Mouse (Mus musculus) embryonic fibroblast, embryonic 13.5 days (primary cell): Measurements from ENCODE around the gene Nagpa.

Source experiments
- CTCF ChIP-seq: IDR thresholded peaks from 2 replicates; pipeline ENCODE4 v1.5.1; 2011; ENCODE audit warnings: mild to moderate bottlenecking, control low read depth, low read length, moderate library complexity, borderline replicate concordance; ENCODE audit not compliant: insufficient read depth
- POLR2A ChIP-seq: IDR thresholded peaks from 2 replicates; pipeline ENCODE4 v1.6.1; 2011; ENCODE audit warnings: low read depth, mild to moderate bottlenecking, control low read depth, low read length, moderate library complexity

GRCm38 (mm10) chr16:5155014-5155413 is 48.8 kb downstream of the Nagpa start:
- TF ChIP-seq POLR2A = no peak
- no peak for TF ChIP-seq CTCF
